Mouse (Mus musculus) naive thymus-derived CD4-positive, alpha-beta T cell, adult 2 months (primary cell): ENCODE measurements around the gene Gpr108.
"Not testable (repeated sequence)": the region's sequence is repeated elsewhere in the genome, so short reads cannot be mapped to it uniquely, and the experiment has no call there.

Experiments used
- DNase-seq: peaks from one replicate; pipeline ENCODE4 v3.0.0-alpha.2; 2011; ENCODE audit warnings: low read depth

The Gpr108 gene

DNA sequence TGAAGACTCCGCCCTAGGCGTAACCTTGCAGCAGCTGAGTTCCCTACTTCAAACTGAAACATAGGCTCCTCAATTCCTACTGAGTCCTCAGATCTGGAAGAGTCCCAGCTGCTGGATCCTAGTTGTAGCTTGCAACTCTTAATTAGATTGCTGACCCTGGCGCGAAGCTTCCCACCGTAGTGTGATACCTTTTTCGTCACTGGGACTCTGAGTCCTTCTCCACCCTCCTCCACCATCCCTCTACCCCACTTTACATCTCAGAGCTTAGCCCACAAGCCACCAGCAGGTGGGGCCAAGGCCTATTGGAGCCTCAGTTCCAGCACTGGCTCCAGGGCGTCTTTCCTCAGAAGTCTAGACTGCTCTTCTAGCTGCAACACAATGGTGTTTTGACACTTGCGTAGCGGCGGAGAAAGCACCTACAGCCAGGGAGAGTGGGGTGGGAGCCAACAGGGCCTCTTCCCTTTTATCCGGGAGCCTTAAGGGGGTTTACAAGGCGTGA, at the start of gene Gpr108:
Gene Gpr108, minus strand, starts transcription at position 246 of the 499 bp plus-strand sequence.
- DNase-seq = peak; percentile 94

DNA sequence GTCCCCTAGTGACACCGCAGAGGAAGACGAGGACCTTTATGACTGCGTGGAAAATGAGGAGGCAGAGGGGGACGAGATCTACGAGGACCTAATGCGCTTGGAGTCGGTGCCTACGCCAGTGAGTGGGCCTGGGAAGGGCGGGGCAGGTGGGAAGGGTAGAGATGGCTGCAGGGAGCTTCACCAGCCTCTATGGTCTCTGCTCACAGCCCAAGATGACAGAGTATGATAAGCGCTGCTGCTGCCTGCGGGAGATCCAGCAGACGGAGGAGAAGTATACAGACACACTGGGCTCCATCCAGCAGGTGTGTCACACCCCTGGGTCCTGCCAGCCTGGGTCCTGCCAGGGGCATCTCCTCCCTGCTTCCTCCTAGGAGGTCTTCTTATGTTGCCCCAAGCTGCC, 48.8 kb upstream of the Gpr108 start:
- no peak for DNase-seq

DNA sequence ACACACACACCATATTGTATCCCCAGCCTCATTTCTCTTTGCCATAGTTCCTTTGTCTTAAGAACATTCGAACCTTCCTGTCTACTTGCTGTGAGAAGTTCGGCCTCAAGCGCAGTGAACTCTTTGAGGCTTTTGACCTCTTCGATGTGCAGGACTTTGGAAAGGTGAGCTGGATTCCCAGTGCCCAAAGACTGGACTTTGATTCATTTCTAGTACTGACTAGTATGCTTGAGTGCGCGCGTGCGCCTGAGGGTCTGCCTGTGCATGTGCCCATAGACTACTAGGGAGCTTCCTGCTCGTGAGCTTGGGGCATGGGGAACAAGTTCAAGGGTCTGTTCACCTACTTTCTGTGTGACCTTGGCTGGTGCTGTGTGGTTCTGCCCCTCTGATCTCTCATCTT, 47.7 kb upstream of the Gpr108 start:
- DNase-seq = no peak

DNA sequence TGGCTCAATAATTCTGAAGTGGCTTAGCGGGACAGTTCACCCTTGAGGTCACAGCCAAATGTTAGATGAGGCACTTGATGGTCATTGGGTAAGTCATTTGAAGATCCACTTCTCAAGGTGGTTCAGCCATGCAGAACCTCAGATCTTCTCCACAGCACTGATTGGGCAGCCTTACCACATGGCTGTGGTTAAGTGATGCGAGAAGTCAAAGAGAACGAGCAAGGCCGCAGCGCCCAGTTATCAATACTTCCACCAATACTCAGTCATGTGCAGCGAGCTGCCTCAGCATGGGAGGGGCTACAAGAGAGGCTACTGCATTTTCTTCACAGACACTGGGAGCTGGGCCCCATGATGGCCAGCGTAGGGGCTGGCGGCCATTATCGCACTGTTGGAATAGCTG, 44.7 kb upstream of the Gpr108 start:
- no peak for DNase-seq

DNA sequence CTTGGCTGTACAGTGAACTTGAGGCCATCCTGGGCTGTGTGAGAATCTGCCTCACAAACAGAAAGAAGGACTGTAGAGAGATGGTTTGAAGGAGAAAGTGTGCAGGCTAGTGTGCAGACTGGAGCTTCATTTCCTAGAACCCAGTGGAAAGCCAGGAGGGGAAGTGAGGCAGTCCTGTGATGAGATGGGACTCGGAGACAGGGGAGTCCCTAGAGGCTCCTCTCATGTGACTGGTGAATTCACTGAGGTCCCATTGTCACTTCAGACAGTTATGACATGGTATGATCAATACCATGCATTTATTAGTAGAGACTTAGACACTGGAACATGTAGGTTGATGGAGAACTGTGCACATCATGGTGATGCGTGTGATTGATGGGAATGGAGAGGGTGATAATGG, 44.1 kb upstream of the Gpr108 start:
- DNase-seq = no peak

DNA sequence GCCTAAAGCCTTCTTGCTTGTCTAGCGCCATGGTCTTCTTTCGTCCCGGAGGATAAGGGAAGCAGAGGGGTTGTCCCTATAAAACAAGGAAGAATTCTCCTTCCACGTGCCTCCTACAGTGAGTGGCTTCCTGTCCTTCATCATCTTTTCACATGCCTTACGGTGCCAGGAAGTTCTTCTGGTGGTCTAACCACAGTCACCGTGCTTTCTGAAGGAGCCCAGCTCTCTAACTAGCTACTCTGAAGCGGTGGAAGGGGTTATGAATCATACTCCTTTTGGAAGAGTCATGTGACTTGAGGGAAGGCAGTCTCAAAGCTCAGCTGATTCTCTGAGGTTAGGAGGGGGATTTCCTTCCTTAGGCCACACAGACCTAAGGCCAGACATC, 42.4 kb upstream of the Gpr108 start:
- DNase-seq = peak; percentile 65

DNA sequence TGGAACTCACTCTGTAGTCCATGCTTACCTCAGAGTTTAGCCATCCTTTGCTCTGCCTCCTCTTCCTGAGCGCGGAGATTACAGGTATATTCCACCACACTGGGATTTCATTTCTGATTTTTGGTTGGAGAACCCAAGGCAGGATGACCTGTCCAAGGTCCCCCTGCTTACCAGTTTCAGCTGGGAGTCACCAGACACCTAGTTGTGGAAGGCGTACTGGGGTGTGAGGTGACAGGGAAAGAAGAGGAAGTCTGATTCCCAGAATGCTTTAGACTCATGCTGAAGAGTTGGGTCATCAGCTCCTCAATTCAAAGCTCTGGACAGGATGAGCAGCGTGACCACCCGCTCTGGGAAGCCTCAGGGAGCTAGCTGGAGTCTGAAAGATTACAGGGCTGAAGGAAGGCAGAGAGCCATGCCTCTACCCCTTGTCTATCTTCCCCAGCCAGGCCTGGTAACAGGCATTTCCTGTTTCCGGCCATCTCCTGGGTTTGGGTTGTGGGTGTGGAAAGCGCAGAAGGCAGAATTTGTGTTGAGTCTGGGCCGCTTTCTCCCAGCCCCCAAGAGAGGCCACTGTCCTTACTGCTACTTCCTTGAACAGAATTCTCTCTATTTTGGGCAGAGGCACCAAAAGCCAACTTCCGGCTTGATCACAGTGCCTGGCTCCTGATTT, 41.9 kb upstream of the Gpr108 start:
- DNase-seq = peak; percentile 62

DNA sequence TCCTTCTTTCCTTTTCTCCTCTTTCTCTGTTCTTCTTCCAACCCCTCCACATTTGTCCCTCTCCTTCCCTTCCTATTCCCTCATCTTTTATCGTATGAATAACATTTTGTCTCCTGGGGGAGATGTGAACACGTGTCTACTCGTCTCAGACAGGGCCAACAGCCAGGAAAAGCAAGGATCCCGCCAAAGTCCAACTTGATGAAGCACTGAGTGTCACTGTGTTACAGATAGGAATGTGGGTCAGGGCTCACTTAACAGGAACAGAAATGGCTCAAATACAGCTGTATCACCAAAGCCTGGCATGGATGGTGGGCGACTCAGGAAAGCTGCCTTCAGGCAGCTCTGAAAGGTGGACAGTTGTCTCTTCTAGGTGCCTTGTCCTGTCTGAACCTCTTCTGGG, 41.0 kb upstream of the Gpr108 start:
- no peak for DNase-seq

DNA sequence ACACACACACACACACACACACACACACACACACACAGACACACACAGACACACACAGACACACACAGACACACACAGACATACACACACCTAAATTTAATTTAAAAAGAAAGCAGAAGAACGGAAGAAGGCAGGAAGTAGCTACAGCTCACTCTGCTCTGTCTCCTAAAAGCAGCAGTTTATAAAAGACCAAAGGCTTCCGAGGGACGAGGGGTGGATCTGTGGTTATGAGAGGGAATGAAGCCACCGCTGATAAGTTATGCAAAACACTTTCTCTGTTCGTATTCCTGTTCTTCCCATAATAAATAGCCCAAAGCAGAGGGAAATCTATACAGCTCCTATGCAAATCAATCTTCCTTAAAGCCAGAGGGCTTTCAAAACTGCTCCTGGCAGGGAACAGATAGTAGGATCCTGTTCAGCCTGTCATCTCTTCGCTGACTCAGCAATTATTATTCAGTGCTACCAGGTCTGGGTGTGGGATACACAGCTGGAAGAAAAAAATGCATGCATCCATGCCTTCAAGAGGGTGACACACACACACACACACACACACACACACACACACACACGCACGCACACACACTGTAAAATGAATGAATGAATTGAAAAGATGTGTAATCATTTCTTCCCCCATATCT, 38.6 kb upstream of the Gpr108 start:
- DNase-seq = peak; percentile 68

DNA sequence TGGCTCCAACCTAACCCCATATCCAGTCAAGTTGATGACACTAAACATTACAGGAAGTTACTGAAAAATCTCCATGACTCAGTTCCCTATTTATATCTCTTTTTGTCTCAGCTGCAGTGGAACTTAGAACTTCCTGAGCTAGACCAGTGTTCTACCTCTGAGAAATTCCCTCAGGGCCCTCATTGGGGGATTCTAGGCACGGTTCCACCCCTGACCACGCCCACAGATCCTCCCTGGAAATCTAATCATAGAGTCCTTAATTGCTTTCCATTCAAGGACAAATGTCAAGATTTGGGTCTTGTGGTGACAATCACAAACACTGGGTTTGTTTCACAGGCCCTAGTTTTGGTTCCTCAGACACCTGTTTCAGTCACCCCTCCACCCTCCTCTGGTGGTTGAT, 36.8 kb upstream of the Gpr108 start:
- DNase-seq = no peak

DNA sequence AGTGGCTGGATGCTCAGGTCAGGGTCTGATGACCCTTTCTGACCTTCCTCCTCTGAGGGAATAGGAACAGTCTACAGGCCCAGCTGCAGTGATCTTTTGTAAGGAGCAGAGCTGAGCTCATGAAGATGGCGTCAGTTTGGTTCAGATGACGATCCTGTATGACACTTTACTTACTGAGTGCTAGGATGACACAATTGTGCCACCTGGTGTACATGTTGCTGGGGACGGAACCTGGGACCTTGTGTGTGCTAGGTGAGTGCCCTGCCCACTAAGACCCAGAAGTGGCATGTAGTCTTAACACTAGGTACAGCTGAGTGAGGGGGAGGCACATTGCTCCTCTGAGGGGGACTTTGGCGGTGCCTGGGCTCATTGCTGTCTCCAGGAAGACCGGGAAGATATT, 35.7 kb upstream of the Gpr108 start:
- peak; percentile 44 for DNase-seq

DNA sequence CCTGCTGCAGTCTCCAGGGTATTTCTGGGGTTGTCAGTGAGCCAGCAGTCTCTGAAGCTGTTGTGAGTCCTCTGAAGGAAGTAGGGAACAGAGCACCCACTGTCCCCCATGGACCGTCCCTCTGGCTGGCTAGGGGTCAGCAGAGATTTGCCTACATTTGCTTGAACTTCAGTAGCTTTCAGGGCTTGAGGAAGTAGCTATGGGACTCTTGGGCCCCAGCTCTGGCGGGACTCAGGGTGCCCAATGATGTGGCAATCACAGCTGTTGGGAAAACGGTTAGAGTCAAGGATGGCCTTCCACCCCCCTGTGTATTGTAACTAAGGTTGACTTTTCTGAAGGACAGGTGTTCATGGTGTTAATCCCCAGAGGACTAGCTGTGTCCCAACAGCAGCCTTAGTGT, 32.2 kb upstream of the Gpr108 start:
- DNase-seq = no peak

DNA sequence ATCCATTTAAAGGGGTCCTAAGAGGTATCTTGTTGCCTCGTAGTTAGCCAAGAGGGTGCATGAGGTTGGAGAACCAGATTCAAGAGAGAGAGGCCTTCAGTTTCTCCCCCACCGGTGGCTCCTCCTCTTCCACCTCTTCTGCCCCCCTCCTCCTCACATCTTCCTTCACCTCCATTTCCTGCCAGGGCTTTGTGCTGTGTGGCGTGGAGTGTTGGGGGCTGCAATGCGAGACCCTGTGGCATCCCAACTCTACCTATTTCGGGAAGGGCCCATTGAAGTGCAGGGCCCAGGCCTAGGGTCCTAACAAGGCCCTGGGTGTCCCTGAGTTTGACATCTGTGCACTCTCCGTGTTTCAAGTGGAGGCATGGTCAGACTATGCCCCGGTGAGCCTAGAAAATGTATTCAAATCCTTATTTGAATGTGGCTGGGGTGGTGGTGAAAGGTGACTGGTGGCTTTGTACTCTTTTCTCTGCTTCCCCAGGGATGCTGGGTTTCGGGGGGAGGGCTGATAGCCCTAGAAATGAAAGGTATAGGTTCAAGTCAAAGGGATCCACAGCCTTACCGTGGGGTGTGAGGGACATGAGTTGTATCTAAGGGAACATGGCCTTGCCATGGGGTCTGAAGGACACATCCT, 31.5 kb upstream of the Gpr108 start:
- DNase-seq = peak; percentile 67

DNA sequence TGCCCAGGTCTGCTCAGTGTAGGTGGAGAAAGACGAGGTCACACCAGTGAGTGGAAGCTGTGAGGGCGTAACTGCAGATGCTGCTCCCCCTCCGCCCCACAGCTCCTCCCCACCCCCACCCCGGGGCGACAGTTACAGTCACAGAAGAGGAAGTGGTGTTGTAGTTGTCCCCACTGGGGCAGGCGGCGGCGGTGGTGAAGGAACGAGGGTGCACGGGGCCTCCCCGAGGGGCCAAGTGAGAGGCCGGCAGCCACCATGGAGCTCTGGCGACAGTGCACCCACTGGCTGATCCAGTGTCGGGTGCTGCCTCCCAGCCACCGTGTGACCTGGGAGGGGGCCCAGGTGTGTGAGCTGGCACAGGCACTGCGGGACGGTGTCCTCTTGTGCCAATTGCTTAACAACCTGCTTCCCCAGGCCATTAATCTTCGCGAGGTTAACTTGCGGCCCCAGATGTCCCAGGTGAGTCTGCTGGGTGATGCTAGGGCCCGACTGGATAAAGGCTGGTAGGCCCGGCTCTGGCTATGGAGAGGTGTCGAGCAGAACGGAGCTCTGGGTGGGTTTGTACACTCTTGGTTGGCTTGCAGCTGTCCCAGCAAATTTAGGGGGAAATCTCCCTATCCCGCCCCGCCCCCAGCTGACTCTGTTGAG, 30.8 kb upstream of the Gpr108 start, which contains the start of gene Vav1:
Gene Vav1, plus strand, starts transcription at position 158 of the 648 bp plus-strand sequence.
- DNase-seq = peak; percentile 83

DNA sequence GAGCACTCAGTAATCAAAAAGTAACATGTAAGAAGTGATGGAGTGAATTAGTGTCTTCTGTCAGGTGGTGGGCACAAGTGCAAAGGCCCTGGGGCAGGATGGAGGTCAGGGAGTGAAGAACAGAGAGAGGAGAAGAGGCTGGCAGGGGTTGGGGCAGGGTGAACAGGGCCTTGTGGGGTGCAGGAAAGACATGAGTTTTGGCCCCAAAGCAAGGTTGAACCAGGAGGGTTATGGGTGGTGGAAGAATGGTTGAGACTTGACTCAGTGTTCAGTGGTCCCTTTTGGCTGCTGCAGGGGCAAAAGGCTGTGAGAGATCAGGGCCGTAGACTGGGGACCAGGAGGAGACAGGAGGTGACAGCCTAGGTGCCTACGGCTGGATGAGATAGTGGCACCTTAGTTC, 30.3 kb upstream of the Gpr108 start:
- DNase-seq = no peak

DNA sequence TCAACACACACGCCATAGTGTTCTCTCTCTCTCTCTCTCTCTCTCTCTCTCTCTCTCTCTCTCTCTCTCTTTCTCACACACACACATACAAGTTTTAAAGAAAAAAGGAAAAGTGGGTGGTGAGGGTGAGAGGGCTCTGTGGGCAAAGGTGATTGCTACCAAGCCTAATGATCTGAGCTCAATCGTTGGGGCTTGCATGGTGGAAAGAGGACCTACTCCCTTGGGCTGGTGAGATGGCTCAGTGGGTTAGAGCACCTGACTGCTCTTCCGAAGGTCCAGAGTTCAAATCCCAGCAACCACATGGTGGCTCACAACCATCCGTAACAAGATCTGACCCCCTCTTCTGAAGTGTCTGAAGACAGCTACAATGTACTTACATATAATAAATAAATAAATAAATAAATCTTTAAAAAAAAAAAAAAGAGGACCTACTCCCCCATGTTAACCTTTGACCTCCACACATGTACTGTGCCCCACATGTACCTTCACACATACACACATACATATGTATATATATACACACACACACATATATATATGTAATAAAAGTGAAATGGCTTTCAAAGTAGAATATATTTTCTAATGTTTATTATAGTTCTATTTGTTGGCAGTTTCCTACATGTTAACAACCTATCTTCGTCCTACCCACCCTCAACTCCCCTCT, 29.5 kb upstream of the Gpr108 start:
- not testable (repeated sequence) for DNase-seq

DNA sequence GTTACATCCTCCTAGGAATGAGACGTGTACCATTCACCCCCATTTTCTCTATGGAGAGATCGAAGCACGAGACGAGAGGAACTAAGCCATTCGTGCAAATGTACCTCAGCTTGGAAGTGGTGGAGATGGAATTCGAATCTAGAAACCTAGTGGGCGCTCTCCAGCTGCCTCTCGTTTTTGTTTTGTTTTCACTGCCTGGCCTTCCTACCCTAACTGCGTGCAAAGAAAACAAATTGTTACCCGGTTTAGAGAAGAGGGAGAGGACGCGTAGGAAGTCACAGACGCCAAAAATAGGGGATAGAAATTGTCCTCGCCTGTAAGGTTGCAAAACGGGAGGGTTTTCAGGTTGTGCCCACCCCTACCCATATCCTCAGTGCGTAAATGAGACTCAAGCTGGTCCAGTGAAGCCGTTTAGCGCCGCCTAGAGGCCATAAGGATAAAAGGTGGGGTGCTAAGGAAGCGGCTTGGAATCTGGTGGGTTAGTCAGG, 28.4 kb upstream of the Gpr108 start:
- DNase-seq = peak; percentile 92

DNA sequence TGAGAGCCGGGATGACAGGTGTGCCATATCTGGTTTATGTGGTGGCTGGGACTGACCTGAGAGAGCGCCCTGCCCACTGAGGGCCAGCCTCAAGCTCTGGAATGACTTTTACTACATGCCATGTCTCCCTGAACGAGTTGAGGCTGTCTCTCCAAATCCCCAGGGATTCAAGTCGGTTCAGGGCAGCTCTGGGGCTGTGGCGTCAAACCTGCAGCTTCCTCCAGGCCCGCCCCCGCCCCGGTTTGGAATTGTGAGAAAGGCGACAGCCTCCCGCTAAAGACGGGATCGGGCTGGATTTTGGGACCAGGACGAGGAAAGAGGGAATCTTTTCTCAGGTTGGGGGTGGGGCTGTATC, 27.7 kb upstream of the Gpr108 start:
- DNase-seq = no peak

DNA sequence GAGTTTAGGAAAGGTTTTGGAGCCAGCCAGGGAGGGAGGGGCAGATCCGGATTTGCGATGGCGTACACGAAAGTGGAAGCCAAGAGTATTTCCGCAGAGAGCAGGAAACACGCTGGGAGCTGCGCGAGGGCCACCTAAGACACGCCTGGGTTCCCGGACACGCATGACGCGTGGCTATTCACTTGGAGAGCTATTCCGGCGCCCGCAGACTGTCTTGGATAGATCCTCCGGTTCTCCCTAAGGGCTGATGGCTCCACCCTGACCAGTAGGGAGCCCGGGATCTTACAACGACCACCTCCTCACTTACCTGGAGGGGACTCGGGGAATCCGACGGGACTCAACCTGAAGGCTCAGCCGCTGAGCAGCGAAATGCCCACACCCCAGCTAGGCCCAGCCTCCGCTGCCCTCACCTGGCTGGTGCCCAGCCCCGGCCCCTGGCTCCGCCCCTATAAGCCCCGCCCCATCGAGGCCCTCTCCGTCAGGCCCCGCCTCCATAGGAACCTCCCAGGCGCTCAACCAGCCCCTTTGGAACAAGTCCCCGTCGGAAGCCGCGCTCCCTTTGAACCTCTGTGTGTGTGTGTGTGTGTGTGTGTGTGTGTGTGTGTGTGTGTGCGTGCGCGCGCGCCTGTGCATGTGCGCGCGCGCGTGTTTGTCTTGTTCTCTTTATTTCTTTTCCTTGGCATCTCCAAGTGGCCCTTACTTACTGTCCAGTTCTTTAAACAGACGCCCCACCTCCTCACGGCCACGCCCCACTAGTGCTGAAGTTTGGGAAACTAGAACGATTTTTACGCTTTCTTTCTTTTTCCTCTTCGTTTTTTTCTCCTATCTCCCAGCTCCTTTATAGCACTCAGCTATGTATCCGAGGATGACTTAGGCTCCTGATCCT, 27.1 kb upstream of the Gpr108 start:
- DNase-seq = peak; percentile 94

DNA sequence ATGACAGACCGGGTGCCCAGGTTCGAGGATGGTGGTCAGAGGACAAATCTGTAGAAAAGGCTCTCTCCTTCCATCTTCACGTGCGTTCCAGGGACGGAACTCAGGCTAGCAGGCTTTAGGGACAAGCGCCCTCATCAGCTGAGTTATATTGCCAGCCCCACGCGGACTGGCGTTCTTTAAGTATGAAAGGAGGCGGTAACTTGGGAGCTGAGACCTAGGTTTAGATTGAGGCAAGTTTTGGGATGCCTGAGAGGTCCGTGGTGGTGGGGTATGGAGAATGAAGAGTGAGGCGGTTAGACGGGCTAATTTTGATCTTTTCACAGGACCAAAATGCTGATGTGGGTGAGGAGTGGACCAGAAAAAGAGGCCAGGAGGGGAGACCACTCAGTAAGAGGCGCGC, 26.4 kb upstream of the Gpr108 start:
- no peak for DNase-seq

DNA sequence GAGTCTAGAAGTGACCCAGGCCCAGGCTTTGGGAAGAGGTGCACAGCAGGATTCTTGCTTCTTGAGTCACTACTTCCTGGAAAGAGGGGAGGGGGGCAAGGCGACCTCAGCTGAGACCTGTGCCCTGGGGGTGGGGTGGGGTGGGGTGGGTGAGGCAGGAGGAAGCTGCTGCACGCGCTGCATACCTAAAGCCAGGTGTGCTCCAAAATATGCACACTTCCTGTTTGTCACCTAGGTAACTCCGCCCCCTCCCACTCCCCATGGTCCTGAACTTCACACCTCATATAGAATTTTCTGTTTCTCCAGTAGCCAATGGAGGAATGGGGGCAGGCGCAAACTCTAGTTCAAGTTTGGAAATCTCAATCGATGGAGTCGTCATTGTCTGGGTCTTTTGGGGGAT, 25.6 kb upstream of the Gpr108 start:
- DNase-seq = no peak
